Mouse (Mus musculus) E14TG2a.4 (cell line): ENCODE measurements around the gene Il10.

Experiments
- CTCF ChIP-seq: conservative IDR thresholded peaks from 2 replicates; pipeline ENCODE4 v1.5.1; 2014; ENCODE audit warnings: low read length
- NANOG ChIP-seq: IDR thresholded peaks from 2 replicates; pipeline ENCODE4 v1.6.1; 2014; ENCODE audit warnings: borderline replicate concordance, low read length, mixed read lengths

GRCm38 (mm10) chr1:131053239-131053638 lies 33.6 kb downstream of the Il10 start:
- TF ChIP-seq CTCF: peak; percentile 62
- TF ChIP-seq NANOG: no peak
